Mouse (Mus musculus): ENCODE measurements around the gene Atp6v1e1.

- TF ChIP-seq POLR2A (IDR thresholded peaks at IDR 0.05; ENCODE audit: control insufficient read depth, low read depth, low read length) (no peak), CTCF (IDR thresholded peaks at IDR 0.05; ENCODE audit: control insufficient read depth, insufficient read depth, insufficient replicate concordance, low read depth, low read length) (no peak)
Observed at GRCm38 (mm10) chr6:120784351-120784750, 38.2 kb downstream of the Atp6v1e1 start.

All from testis, adult 2 months (tissue).